Mouse (Mus musculus) C2C12 (cell line): Measurements from ENCODE around the gene Slc35e4. TPM values are rescaled to one million over a fixed set of nuclear protein-coding genes. Genes with fewer than 3 reads are reported as not detected.

Experiments used
- H3K27me3 ChIP-seq: one replicate; pipeline ENCODE4 v1.6.1; 2011; ENCODE audit not compliant: control insufficient read depth, insufficient read depth, insufficient read length
- H3K36me3 ChIP-seq: one replicate; pipeline ENCODE4 v1.6.1; 2011; ENCODE audit not compliant: control insufficient read depth, insufficient read depth
- H3K4me3 ChIP-seq: one replicate; pipeline ENCODE4 v1.5.1; 2011; ENCODE audit warnings: mild to moderate bottlenecking, control low read depth; ENCODE audit not compliant: poor library complexity, insufficient read depth, severe bottlenecking
- H3K79me2 ChIP-seq: one replicate; pipeline ENCODE4 v1.6.1; 2011; ENCODE audit not compliant: control insufficient read depth, insufficient read depth
- H3K79me3 ChIP-seq: one replicate; pipeline ENCODE4 v1.6.1; 2011; ENCODE audit warnings: low read depth, control low read depth
- H3ac ChIP-seq: one replicate; pipeline ENCODE3; 2011; ENCODE audit warnings: low read depth; ENCODE audit not compliant: control insufficient read depth, insufficient read length
- CEBPB ChIP-seq: IDR thresholded peaks from one replicate; pipeline ENCODE4 v1.6.1; 2011; ENCODE audit warnings: low read depth, mild to moderate bottlenecking, control low read depth, moderate library complexity
- CTCF ChIP-seq: IDR thresholded peaks from one replicate; pipeline ENCODE4 v1.5.1; 2011; ENCODE audit not compliant: control insufficient read depth, insufficient read depth, insufficient read length
- FOSL1 ChIP-seq: IDR thresholded peaks from one replicate; pipeline ENCODE4 v1.8.0; 2011; ENCODE audit warnings: mild to moderate bottlenecking, low read length; ENCODE audit not compliant: poor library complexity, insufficient read depth, severe bottlenecking
- MAX ChIP-seq: IDR thresholded peaks from one replicate; pipeline ENCODE4 v1.6.1; 2011; ENCODE audit warnings: mild to moderate bottlenecking, control low read depth
- MYOD1 ChIP-seq: IDR thresholded peaks from one replicate; pipeline ENCODE4 v1.6.1; 2011; ENCODE audit warnings: low read depth; ENCODE audit not compliant: control insufficient read depth, insufficient read length
- MYOG ChIP-seq: IDR thresholded peaks from one replicate; pipeline ENCODE4 v1.6.1; 2011; ENCODE audit not compliant: control insufficient read depth, insufficient read length; ENCODE audit errors: extremely low read depth
- USF1 ChIP-seq: IDR thresholded peaks from one replicate; pipeline ENCODE4 v1.6.1; 2011; ENCODE audit warnings: low read depth, mild to moderate bottlenecking, control low read depth, moderate library complexity
- polyA plus RNA-seq: library from polyadenylated mRNA; unstranded; fragments of >200 nt; fragmentation: generic; extraction: Trizol; gene quantifications from one replicate; pipeline ENCODE4 v1.2.1, GENCODE M21; 2012; ENCODE audit warnings: missing spikeins

Gene Slc35e4
- polyA plus RNA-seq, 1 experiment = 58.0 TPM

GRCm38 (mm10) chr11:3857902-3858301 is 56.6 kb downstream of the Slc35e4 start:
- Histone ChIP-seq H3ac (no peak overlapping the region), H3K27me3 (no peaks in the 10 kb centered on the region)
- TF ChIP-seq MYOD1 (no peak), CTCF (no peak), MYOG (no peak), FOSL1 (no peak), USF1 (no peak), CEBPB (no peak), MAX (no peak)

More at GRCm38 (mm10) chr11:3857902-3858301, 56.6 kb downstream of the Slc35e4 start:
- H3K79me2 ChIP-seq = no peaks in the 10 kb centered on the region
- H3K79me3 ChIP-seq = no peaks in the 10 kb centered on the region
- H3K4me3 ChIP-seq = no peak overlapping the region
- no peaks in the 10 kb centered on the region for H3K36me3 ChIP-seq

Other genes with a start within 250 kb of the Slc35e4 start
- 2.1 TPM for gene Osbp2, start 50.8 kb downstream of the Slc35e4 start, polyA plus RNA-seq
- gene 4921536K21Rik, start 19.6 kb downstream of the Slc35e4 start, polyA plus RNA-seq = 0.89 TPM
- 9.9 TPM for gene Dusp18, start 19.4 kb downstream of the Slc35e4 start, polyA plus RNA-seq
- 3.4 TPM for gene Tcn2, start 17.5 kb upstream of the Slc35e4 start, polyA plus RNA-seq
- 146 TPM for gene Pes1, start 49.3 kb upstream of the Slc35e4 start, polyA plus RNA-seq
- 0.07 TPM for gene 4930556J24Rik, start 62.1 kb upstream of the Slc35e4 start, polyA plus RNA-seq
- gene Gal3st1, start 69.0 kb upstream of the Slc35e4 start, polyA plus RNA-seq = 0.06 TPM
- gene Sec14l4, start 116.8 kb upstream of the Slc35e4 start, polyA plus RNA-seq = not detected
- not detected for gene Sec14l3, start 150.2 kb upstream of the Slc35e4 start, polyA plus RNA-seq
- 10.8 TPM for gene Mtfp1, start 180.8 kb upstream of the Slc35e4 start, polyA plus RNA-seq
- gene Sec14l2, start 208.8 kb upstream of the Slc35e4 start, polyA plus RNA-seq = 7.3 TPM
- 13.6 TPM for gene Rnf215, start 220.5 kb upstream of the Slc35e4 start, polyA plus RNA-seq
- 3.7 TPM for gene Ccdc157, start 245.6 kb upstream of the Slc35e4 start, polyA plus RNA-seq
- 64.9 TPM for gene Sf3a1, start 245.7 kb upstream of the Slc35e4 start, polyA plus RNA-seq